Mouse (Mus musculus): ENCODE results near the gene Smim6. TPM values are rescaled to one million over a fixed set of nuclear protein-coding genes. Genes with fewer than 3 reads are reported as not detected.

Smim6 gene
- polyA plus RNA-seq, 1 experiment, result not detected

DNA sequence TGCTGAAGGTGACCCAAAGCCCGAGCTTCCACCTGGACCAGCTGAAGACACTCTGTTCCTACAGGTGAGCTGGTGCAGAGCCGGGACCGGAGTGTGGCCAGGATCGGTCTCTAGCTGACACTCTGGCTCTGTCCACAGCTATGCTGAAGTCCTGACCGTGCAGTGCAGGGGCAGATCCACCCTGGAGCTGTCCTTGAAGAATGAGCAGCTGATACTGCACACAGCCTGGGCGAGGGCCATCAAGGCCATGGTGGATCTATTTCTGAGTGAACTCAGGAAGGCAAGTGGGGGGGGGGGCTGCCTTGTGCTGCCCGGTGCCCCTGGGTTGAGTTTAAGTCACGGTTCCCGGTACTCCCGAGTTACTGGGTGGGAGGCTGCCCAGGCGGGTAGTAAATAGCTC lies 25.4 kb upstream of the Smim6 start:
- Histone ChIP-seq H3K9me3 (replicated peaks; ENCODE audit: control insufficient read depth, insufficient read depth, low read length, poor library complexity, severe bottlenecking) (no peaks in the 10 kb centered on the region), H3K27ac (ENCODE audit: insufficient read depth, low read length) (no peak overlapping the region), H3K4me3 (ENCODE audit: low read depth, low read length) (no peak overlapping the region), H3K4me1 (ENCODE audit: control insufficient read depth, insufficient read depth, low read length) (no peaks in the 10 kb centered on the region), H3K27me3 (ENCODE audit: control insufficient read depth, insufficient read depth, low read length, poor library complexity, severe bottlenecking) (no peaks in the 10 kb centered on the region), H3K36me3 (ENCODE audit: control insufficient read depth, insufficient read depth, low read length, poor library complexity, severe bottlenecking) (no peaks in the 10 kb centered on the region), H3K9ac (ENCODE audit: low read depth, poor library complexity, severe bottlenecking) (no peak overlapping the region)
- TF ChIP-seq EP300 (IDR thresholded peaks at IDR 0.05; ENCODE audit: insufficient read depth, low read depth, low read length) (no peak), CTCF (IDR thresholded peaks at IDR 0.05; ENCODE audit: low read depth, low read length) (no peak), POLR2A (IDR thresholded peaks at IDR 0.05; ENCODE audit: insufficient read depth, low read length) (no peak)

DNA sequence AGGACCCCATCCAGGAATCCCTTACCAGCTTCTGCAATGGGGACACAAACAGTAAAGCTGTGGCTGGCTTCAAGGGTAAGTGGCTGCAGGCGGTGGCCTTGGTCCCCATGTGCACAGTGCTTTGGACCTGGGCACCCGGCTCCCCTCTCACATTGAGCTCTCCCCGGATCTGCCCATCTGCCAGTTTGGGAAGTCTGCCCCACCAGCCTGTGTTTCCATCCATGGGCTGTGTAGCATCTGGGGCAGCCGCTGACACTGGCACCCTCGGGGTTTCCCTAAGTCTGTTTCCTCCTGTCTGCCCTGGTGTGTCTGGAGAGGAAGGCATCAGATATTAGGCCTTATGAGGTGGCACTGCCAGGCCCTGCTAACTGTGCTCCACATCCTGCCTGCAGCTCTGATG lies 23.8 kb upstream of the Smim6 start:
- Histone ChIP-seq H3K9me3 (replicated peaks; ENCODE audit: control insufficient read depth, insufficient read depth, low read length, poor library complexity, severe bottlenecking) (no peaks in the 10 kb centered on the region), H3K27ac (ENCODE audit: insufficient read depth, low read length) (no peak overlapping the region), H3K27me3 (ENCODE audit: control insufficient read depth, insufficient read depth, low read length, poor library complexity, severe bottlenecking) (no peaks in the 10 kb centered on the region), H3K9ac (ENCODE audit: low read depth, poor library complexity, severe bottlenecking) (no peak overlapping the region), H3K4me1 (ENCODE audit: control insufficient read depth, insufficient read depth, low read length) (peaks cover 2% of the 10 kb centered on the region), H3K36me3 (ENCODE audit: control insufficient read depth, insufficient read depth, low read length, poor library complexity, severe bottlenecking) (no peaks in the 10 kb centered on the region), H3K4me3 (ENCODE audit: low read depth, low read length) (no peak overlapping the region)
- TF ChIP-seq EP300 (IDR thresholded peaks at IDR 0.05; ENCODE audit: insufficient read depth, low read depth, low read length), result no peak
- no peak for TF ChIP-seq CTCF (IDR thresholded peaks at IDR 0.05; ENCODE audit: low read depth, low read length)
- no peak for TF ChIP-seq POLR2A (IDR thresholded peaks at IDR 0.05; ENCODE audit: insufficient read depth, low read length)

- H3K27ac ChIP-seq (ENCODE audit: insufficient read depth, low read length), result no peak overlapping the region
- no peaks in the 10 kb centered on the region for H3K27me3 ChIP-seq (ENCODE audit: control insufficient read depth, insufficient read depth, low read length, poor library complexity, severe bottlenecking)
- H3K36me3 ChIP-seq (ENCODE audit: control insufficient read depth, insufficient read depth, low read length, poor library complexity, severe bottlenecking), result 0 out of 2 replicates have a peak, but pooled peaks cover 2% of the 10 kb centered on the region
- no peaks in the 10 kb centered on the region for H3K9me3 ChIP-seq (replicated peaks; ENCODE audit: control insufficient read depth, insufficient read depth, low read length, poor library complexity, severe bottlenecking)
- H3K9ac ChIP-seq (ENCODE audit: low read depth, poor library complexity, severe bottlenecking), result no peak overlapping the region
- H3K4me1 ChIP-seq (ENCODE audit: control insufficient read depth, insufficient read depth, low read length), result peaks cover 2% of the 10 kb centered on the region
- TF ChIP-seq POLR2A (IDR thresholded peaks at IDR 0.05; ENCODE audit: insufficient read depth, low read length) (no peak), CTCF (IDR thresholded peaks at IDR 0.05; ENCODE audit: low read depth, low read length) (no peak), EP300 (IDR thresholded peaks at IDR 0.05; ENCODE audit: insufficient read depth, low read depth, low read length) (no peak)
- H3K4me3 ChIP-seq (ENCODE audit: low read depth, low read length), result no peak overlapping the region
Measured at GRCm38 (mm10) chr11:115889159-115889558, 22.7 kb upstream of the Smim6 start.

GRCm38 (mm10) chr11:115892213-115892612 lies 19.6 kb upstream of the Smim6 start:
- TF ChIP-seq POLR2A (IDR thresholded peaks at IDR 0.05; ENCODE audit: insufficient read depth, low read length) (no peak), CTCF (IDR thresholded peaks at IDR 0.05; ENCODE audit: low read depth, low read length) (no peak), EP300 (IDR thresholded peaks at IDR 0.05; ENCODE audit: insufficient read depth, low read depth, low read length) (no peak)
- Histone ChIP-seq H3K36me3 (ENCODE audit: control insufficient read depth, insufficient read depth, low read length, poor library complexity, severe bottlenecking) (0 out of 2 replicates have a peak, but pooled peaks cover 2% of the 10 kb centered on the region), H3K9ac (ENCODE audit: low read depth, poor library complexity, severe bottlenecking) (no peak overlapping the region), H3K9me3 (replicated peaks; ENCODE audit: control insufficient read depth, insufficient read depth, low read length, poor library complexity, severe bottlenecking) (no peaks in the 10 kb centered on the region), H3K27me3 (ENCODE audit: control insufficient read depth, insufficient read depth, low read length, poor library complexity, severe bottlenecking) (no peaks in the 10 kb centered on the region), H3K4me1 (ENCODE audit: control insufficient read depth, insufficient read depth, low read length) (peaks cover 2% of the 10 kb centered on the region), H3K27ac (ENCODE audit: insufficient read depth, low read length) (no peak overlapping the region), H3K4me3 (ENCODE audit: low read depth, low read length) (no peak overlapping the region)

GRCm38 (mm10) chr11:115893071-115893470 lies 18.7 kb upstream of the Smim6 start:
- peaks cover 2% of the 10 kb centered on the region for H3K4me1 ChIP-seq (ENCODE audit: control insufficient read depth, insufficient read depth, low read length)
- H3K36me3 ChIP-seq (ENCODE audit: control insufficient read depth, insufficient read depth, low read length, poor library complexity, severe bottlenecking), result 0 out of 2 replicates have a peak, but pooled peaks cover 2% of the 10 kb centered on the region
- H3K9me3 ChIP-seq (replicated peaks; ENCODE audit: control insufficient read depth, insufficient read depth, low read length, poor library complexity, severe bottlenecking), result no peaks in the 10 kb centered on the region

GRCm38 (mm10) chr11:115894755-115895520 lies 16.9 kb upstream of the Smim6 start:
- Histone ChIP-seq H3K36me3 (ENCODE audit: control insufficient read depth, insufficient read depth, low read length, poor library complexity, severe bottlenecking) (0 out of 2 replicates have a peak, but pooled peaks cover 2% of the 10 kb centered on the region), H3K9ac (ENCODE audit: low read depth, poor library complexity, severe bottlenecking) (no peak overlapping the region)
- TF ChIP-seq CTCF (IDR thresholded peaks at IDR 0.05; ENCODE audit: low read depth, low read length), result peak; percentile 71
- no peak for TF ChIP-seq EP300 (IDR thresholded peaks at IDR 0.05; ENCODE audit: insufficient read depth, low read depth, low read length)

More at GRCm38 (mm10) chr11:115893071-115893470, 18.7 kb upstream of the Smim6 start:
- no peak for TF ChIP-seq EP300 (IDR thresholded peaks at IDR 0.05; ENCODE audit: insufficient read depth, low read depth, low read length)
- TF ChIP-seq POLR2A (IDR thresholded peaks at IDR 0.05; ENCODE audit: insufficient read depth, low read length), result no peak
- TF ChIP-seq CTCF (IDR thresholded peaks at IDR 0.05; ENCODE audit: low read depth, low read length), result no peak
- no peaks in the 10 kb centered on the region for H3K27me3 ChIP-seq (ENCODE audit: control insufficient read depth, insufficient read depth, low read length, poor library complexity, severe bottlenecking)
- no peak overlapping the region for H3K9ac ChIP-seq (ENCODE audit: low read depth, poor library complexity, severe bottlenecking)
- no peak overlapping the region for H3K4me3 ChIP-seq (ENCODE audit: low read depth, low read length)
- no peak overlapping the region for H3K27ac ChIP-seq (ENCODE audit: insufficient read depth, low read length)

More at GRCm38 (mm10) chr11:115894755-115895520, 16.9 kb upstream of the Smim6 start:
- H3K27ac ChIP-seq (ENCODE audit: insufficient read depth, low read length), result no peak overlapping the region
- H3K4me1 ChIP-seq (ENCODE audit: control insufficient read depth, insufficient read depth, low read length), result peaks cover 2% of the 10 kb centered on the region
- H3K27me3 ChIP-seq (ENCODE audit: control insufficient read depth, insufficient read depth, low read length, poor library complexity, severe bottlenecking), result no peaks in the 10 kb centered on the region
- H3K4me3 ChIP-seq (ENCODE audit: low read depth, low read length), result no peak overlapping the region
- no peaks in the 10 kb centered on the region for H3K9me3 ChIP-seq (replicated peaks; ENCODE audit: control insufficient read depth, insufficient read depth, low read length, poor library complexity, severe bottlenecking)
